Mouse (Mus musculus): ENCODE measurements around the gene Sf1.

- TF ChIP-seq POLR2A (IDR thresholded peaks at IDR 0.05; ENCODE audit: insufficient read depth, low read length), result no peak
- TF ChIP-seq EP300 (IDR thresholded peaks at IDR 0.05; ENCODE audit: insufficient read depth, low read depth, low read length), result no peak
- TF ChIP-seq CTCF (IDR thresholded peaks at IDR 0.05; ENCODE audit: low read depth, low read length), result no peak
Observed at GRCm38 (mm10) chr19:6361291-6361690, 2.2 kb upstream of the Sf1 start.
